Mouse (Mus musculus) skeletal muscle tissue, adult 2 months (tissue): ENCODE data around the gene Bag6.

Experiments used
- DNase-seq: peaks from one replicate; pipeline ENCODE4 v3.0.0-alpha.2; 2012; ENCODE audit warnings: low read depth, low spot score

Gene Bag6

GRCm38 (mm10) chr17:35166352-35167035 lies 31.5 kb downstream of the Bag6 start:
- no peak for DNase-seq

DNA sequence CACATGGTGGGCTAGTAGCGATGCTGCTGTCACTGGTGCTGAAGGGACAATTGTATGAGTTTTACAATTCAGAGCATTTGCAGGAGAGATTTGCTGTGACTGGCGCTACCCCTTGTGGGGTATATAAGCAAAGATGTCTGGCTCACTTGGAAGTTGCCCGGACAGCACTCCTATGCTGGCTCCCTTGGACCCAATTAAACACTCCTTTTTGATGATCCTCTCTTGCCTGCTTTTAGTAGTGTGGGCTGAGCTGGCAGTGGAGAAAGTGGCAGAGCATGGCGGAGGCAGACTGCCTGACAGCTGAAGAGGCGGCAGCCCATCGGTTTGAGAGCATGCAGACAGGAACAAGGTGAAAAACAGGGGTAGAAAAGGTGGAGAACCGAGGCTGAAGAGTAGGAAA lies 32.8 kb downstream of the Bag6 start:
- DNase-seq: no peak

- DNase-seq: no peak
Measured at GRCm38 (mm10) chr17:35168541-35169207, 33.7 kb downstream of the Bag6 start.

DNA sequence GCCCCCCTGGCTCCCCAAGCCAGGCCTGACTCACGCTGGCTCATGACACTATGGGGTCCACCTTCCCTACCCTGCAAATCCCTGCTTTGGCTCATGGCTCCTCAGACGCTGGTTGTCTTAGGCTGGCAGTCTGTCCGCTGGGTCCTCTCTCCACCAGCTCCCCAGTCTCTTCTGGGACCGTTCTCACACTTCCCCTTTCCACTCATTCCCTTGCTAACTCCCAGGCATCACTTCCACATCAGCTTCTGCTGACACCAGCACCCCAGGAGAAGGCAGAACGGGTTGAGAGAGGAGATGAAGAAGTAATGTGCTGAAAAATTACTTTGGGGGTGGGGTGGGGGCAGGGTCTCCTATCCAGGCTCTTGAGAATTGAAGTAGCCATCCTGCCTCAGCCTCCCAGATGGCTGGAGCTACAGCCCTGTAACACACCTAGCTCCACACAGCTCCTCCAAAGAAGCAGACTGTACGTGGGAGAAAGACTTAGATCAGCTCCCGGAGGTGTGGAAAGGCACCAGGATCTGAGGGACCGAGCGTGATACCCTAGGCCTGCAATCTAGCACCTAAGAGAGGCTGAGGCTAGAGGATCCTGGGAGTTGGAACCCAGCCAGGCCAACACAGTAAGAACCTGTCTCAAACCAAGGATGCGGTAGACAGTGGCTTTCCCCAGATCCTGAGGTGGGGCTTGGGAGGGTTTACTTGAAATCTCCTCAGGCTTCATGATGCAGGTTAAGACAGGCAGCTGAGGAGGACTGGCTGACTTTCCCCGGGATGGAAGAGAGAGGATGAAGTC lies 37.7 kb downstream of the Bag6 start:
- no peak for DNase-seq

GRCm38 (mm10) chr17:35173329-35173728 lies 38.4 kb downstream of the Bag6 start:
- DNase-seq: no peak

DNA sequence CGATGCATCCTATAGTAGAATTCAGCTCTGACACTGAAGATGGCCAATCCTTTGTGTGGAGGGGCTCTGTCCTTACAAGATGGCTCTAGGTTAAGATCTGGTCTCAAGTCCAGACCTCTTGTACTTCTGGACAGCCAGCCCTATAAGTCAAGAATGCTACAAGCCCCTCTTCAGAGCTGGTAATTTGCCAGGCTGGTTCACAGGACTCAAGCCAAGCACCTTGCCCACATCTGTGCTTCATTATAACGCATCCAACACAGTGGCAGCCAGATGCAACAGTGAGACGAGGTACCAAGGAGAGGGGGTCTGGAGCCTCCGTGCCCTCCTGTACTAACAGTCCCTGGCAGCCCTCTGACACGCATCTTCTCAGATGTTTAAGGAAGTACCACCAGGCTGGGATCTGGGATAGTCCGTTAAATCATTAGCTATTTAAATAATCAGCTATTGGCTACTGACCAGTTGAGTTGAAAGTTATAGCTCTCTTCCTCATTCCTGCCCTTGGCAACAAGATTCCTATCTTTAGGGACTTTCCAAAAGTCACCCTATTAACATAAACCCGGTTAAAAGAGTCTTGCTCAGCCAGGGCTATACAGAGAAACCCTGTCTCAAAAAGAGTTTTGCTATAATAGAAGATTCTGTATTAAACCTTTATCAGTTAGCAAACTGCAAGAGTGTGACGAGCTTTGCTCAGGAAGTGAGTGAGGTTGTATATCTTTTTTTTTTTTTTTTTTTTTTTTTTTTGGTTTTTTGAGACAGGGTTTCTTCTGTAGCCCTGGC lies 39.4 kb downstream of the Bag6 start:
- no peak for DNase-seq

- DNase-seq: no peak
Measured at GRCm38 (mm10) chr17:35175382-35175781, 40.4 kb downstream of the Bag6 start.

GRCm38 (mm10) chr17:35175968-35176367 lies 41.0 kb downstream of the Bag6 start, which contains the start of gene Aif1:
TSS of gene Aif1 (minus strand) at chr17:35176068.
- DNase-seq: no peak

DNA sequence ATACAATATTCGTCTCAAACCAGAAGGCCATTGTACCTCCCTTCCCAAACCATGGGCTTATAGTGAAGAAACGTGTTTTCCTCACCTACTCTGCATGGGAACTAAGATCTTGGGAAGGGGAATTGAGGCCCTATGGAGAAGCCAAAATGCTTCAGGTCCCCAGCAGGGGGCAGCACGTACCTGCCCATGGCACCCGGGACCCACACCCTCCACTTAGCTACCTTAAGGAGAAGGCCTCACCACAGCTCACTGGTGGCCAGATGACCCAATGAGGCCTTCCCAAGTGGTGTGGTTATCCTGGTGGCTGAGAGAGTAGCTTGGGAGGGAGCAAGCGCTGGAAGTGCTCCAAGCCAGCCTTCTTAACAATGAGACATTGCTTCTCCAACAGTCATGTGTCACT lies 43.5 kb downstream of the Bag6 start:
- DNase-seq: peak; percentile 67

- DNase-seq: no peak
Measured at GRCm38 (mm10) chr17:35180093-35180492, 45.1 kb downstream of the Bag6 start.

- no peak for DNase-seq
Measured at GRCm38 (mm10) chr17:35185639-35186611, 50.9 kb downstream of the Bag6 start.

GRCm38 (mm10) chr17:35186681-35187080 lies 51.7 kb downstream of the Bag6 start:
- DNase-seq: no peak

DNA sequence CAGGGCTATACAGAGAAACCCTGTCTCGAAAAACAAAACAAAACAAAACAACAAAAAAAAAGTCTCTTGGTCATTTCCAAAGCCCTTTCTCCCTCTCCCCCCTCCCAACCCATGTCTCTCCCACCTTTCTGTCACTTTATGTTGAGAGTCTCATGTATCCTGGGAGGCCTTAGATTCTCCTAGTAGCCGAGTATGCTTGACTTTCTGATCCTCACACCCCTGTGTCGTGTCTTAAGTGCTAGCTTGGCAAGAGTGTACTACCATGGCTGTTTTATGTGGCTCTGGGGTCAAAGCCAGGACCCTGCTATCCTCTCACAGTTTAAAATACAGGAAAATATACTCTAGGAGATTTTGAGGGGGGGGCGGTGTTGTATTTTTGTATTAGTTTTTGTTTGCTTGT lies 52.4 kb downstream of the Bag6 start:
- no peak for DNase-seq

DNA sequence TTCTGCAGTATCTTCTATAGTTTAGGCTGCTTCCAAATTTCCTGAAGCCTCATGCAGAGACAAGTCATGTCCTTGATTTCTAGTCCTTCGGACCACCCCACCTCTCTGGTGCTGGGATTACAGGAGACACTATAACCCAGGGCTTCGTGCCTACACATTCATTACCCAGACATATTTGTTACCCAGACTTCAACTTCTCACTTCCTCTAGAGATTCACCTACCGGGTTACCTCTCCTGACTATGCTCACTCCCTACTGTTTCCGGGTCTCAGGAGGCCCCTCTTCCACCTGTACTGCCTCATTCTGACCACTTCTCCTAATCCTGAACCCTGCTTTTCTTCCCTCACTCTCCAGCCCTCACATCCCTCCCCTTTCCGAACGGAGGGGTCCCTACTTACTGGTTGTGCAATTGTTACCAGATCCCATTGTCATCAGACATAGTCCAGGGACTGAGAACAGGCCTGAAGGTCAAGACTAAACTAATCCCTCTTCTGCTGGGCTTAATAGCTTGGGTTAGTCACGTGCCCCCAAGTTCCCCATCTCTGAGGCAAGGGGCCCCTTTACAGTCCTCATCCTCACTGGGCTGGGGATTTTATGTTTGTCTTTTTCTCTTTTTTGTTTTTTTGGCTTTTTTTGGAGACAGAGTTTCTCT lies 53.1 kb downstream of the Bag6 start, which contains the start of gene Lst1:
Gene Lst1 (minus strand): TSS at position 481 of the 652 bp plus-strand sequence.
- DNase-seq: no peak

GRCm38 (mm10) chr17:35189186-35189585 lies 54.2 kb downstream of the Bag6 start:
- no peak for DNase-seq

GRCm38 (mm10) chr17:35190096-35190495 lies 55.1 kb downstream of the Bag6 start:
- DNase-seq: no peak

- DNase-seq: no peak
Measured at GRCm38 (mm10) chr17:35191723-35192122, 56.7 kb downstream of the Bag6 start.

DNA sequence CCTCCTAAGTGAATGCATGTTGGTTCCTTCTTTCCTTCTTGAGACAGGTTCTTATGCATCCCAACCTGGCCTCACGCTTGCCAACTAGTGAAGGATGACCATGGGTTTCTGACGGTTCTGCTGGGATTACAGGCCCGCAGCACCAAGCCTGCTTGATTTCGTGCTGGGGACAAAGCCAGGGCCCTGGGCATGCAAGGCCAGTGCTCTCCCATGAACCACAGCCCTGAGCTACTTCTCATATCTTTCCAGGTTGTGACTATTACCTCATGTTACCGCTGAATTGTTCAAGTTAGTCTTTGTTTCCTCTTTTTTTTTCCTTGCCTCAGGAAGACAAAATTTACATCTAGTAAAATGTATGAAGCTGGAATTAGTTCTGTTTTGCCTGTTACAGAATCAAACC lies 57.9 kb downstream of the Bag6 start:
- no peak for DNase-seq

GRCm38 (mm10) chr17:35193881-35194843 lies 59.2 kb downstream of the Bag6 start, which contains the start of gene Ltb:
TSS of gene Ltb (plus strand) at chr17:35194439.
- no peak for DNase-seq
